Mouse (Mus musculus) spleen, adult 12 weeks (tissue): Measurements from ENCODE around the gene Stac.

Experiments used
- DNase-seq: peaks from one replicate; pipeline ENCODE4 v3.0.0; 2022; ENCODE audit warnings: low spot score

The Stac gene

DNA sequence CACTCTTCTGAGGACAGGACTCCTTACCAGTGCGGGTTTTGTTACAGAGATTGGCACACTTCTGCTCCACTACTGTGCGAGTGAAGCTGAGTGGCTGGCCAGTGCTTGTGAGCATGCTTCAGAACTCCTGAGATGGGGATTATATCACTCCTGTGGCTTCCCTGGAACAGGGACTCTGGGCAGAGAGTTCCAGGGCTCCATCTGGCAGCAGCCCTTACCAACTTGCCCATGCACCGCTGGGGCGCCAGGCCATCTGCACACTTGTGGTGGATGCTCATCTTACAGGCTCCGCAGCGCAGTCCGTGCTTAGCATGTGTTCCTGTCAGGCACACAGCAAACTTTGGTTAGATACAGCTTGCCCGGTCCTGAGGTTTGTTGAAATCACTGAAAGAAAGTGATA lies 83.5 kb downstream of the Stac start:
- DNase-seq = no peak

DNA sequence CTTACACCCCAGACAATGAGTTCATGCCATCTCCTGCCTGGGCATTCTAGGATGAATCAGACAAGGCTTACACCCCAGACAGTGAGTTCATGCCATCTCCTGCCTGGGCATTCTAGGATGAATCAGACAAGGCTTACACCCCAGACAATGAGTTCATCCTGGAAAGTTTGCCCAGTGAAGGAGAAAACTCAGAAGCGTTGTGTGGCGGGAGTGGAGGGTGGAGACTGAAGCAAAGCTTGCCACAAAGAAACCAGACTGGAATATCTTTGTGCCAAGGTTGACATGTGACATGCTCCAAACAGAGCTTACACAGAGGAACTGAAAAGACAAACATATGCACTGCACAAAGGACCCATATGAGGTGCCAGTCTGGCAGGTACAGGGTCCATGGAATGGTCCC lies 102.6 kb downstream of the Stac start:
- DNase-seq = no peak

DNA sequence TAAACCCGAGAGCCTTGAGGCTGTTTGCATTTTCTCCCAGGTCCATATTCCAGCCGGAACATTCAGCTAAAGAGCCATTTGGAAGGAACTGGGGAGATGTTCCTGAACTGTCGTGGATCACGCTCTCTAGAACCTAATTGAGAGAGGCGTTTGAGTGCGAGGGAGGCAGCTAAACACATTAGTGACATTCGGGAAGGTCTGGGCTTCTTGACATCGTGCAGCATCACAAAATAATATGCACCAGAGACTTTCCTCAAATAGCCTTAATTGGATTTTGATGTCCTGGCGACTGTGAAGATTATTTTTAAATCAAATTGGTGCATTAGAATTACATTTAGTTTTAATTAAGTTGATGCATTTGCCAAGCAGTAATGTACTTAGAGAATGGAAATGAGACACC lies 111.4 kb downstream of the Stac start:
- DNase-seq = no peak

DNA sequence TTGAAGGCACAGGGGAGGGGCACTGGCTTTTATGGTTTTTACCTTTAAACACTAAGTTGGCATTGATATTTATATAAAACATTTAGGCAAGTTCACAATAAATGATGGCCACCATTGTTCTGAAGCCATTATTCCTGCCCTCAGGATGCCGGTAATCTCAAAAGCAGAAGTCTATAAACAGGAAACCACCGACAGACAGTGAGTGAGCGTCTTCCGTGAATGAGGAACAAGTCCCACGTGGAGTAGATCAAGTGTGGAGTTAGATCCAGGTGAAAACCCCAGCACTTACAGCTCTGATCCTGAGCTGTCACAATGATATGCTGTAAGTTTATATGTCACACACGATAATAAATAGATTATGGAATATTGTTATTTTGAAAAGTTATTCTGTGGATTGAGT lies 112.7 kb downstream of the Stac start:
- DNase-seq = no peak

DNA sequence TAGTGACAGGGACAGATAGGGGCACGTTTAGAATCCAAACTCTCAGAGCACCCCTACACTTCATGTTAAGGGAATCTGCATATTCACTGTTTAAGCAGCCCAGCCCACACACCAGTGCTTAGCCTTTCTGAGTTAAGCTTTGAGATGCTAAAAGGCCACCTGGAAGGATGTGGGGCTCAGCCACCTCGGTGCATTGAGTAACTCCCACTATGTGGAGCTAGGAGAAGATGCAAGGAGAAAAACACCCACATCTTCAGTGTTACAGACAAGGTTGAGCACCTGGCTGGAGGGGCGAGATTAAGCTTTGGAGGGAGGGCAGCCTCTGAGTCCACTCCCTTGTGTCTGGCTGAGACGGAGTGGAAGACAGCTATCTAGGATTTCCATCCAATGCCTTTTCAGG lies 114.3 kb downstream of the Stac start:
- no peak for DNase-seq

DNA sequence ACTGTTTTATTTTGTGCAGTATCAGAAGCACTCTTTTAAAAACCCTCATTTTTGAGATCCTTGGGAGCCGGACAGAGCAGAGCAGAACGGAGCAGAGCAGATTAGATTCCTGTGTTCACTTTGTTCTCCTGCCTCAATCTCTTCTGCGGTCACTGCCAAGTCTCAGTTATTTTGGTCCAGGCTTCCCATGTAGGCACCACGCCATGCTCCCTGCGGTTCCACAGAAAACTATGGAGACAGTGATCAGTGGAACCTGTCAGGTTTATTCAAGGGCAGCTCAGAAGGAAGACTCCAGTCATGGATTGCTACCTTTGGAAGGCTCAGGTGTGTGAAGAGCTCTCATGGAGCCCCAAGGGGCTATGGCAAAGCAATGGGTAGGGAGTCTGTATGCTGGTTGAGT lies 116.3 kb downstream of the Stac start:
- no peak for DNase-seq

DNA sequence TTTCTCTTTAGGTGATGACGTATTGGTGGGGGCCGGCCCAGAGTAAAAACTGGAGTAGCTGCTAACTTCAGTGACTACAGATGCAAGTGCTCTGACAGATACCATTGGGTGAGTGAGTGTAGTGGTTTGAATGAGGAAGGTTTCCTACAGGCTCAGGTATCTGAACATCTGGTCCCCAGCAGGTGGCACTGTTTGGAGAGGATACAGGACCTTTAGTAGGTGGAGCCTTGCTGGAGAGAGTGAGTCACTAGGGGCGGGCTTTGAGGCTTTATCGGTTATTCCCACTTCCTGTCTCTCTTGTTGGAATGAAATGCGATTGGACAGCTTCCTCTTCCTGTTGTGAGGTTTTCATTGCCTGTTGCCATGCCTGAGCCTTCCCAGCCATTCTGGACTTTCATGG lies 118.5 kb downstream of the Stac start:
- DNase-seq = no peak

DNA sequence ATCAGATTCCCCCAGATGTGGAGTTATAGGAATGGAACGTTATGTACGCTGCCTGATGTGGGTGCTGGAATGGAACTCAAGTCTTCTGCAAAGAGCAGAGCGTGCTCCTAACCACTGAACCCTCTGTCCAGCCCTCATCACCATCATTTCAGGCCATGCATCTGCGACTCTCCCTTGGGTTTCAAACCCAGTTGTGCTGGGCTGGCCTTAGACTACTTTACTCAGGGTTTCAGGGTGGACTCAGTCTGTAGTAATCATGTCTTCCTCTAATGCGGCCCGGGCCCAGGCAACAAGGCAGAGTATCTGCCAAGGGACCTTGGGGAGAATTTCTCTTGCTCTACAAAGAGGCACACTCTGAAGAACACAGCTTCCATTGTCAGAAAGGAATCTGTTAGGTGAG lies 126.0 kb downstream of the Stac start:
- DNase-seq = no peak

DNA sequence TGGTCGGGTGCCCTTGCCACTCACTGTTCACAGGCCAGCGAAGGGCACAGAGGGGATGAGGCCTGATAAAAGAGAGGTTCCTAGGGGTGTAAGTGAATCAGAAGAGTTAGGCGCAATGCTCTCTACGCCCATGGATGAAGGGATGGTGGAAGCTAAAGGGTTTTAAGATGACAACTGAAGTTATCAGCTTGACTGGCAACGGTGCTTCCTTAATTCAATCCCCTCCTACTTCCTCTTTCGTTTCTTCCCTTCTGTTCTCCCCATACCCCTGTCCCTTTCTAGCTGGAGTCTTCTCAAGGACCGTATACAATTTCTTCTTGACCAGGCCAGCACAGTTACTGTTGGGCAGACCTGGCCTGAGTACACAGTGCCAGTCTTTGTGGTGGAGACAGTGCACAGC lies 126.9 kb downstream of the Stac start:
- no peak for DNase-seq

DNA sequence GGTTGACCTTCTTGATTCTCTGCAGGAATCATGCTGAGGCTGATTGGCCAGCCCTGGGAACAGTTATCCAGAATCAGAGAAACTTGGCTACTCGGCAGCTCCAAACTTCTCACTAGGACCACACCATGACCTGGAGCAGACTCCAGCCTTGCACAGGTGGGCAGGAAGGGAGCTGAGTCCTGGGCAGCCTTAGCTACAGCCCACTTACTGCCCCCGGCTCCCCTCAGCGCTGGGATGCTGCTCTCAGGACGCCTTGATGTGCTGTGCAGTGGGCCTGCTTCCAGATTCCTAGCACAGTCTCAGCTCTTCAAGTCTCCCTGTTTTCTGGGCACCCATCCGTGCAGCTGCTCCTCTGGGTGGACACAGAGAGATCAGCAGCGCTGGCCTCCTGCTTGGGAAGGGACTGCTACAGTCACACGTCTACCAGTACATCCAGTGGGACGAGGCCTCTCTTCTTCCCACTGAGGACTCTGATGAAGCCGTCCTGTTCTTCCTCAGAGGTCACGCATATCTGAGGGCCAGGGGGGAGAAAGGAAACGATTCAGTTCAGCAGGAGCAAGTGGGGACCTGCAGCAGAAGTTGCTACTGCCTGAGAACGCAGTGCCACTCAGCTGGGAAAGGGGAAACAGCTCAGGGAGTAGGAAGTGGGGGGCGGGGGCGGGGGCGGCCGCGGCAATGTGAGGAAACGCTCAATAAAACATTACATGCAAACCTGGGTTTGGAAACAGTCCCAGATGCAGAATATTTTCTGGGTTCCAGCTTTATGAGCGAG lies 127.7 kb downstream of the Stac start:
- no peak for DNase-seq

DNA sequence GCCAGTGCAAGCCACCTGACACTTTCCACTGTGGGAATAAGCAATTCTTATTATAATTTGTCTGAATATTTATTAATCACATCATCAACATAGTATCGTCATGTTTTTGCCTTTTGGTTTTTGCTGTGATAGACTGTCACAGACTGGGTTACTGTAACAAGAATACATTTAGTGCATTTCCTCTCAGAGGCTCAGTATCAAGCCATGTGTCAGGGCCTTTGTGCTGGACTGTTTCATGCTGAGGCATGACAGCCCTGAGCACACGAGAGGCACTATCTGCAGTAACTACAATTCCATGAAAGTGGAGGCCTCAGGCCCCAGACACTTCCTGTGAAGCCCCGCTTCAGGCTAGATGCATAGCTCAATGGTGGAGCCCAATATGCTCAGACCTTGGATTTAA lies 133.4 kb downstream of the Stac start:
- DNase-seq = no peak

DNA sequence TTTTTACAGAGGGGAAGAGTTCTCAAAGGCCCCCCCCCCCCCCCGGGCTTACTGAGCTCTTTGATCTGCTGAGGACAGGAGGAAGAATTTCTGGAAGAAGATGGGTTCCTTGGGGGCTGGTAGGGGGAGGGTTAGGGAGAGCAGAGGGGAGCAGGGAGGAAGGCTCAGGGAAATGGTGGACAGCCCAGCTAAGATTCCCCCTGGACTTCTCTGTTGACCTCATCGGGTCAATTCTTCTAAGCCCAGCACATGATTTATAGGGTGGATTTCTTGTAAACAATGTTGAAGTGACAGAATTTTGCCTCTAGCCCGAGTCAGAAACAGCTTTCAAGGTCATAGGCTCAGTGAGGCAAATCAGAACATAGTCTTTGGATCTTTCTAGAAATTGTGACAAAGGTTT lies 137.3 kb downstream of the Stac start:
- DNase-seq = no peak

DNA sequence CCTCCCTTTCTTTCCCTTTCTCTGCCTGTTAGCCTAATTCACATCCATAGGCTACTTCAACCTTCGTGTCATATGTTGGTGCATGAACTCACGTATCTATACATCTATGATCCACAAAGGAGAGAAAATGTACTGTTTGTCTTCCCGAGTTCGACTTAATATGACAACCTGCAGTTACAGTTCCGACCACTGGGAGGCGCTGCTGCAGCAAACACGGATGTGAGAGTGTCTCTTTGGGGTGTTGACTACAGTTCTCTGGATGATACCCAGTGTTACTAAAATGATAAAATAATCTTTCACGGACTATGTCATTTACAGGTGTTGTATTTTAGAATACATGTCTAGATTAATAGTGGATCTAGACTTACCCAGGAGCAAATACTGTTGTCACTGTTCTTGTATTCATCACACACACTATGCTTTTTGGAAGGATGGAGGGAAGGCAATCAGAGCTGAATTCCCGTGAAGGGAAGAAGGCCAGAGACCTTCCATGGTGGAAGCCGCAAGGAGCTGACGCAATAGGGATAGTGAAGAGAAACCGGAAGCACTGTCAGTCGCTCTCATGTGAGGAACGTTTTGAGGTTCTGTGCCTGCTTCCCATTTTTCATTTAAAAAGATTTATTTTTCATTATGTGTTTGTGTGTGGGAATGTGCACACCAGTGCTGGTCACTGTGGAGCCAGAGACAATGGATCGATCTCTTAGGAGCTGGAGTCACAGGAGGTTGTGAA lies 138.5 kb downstream of the Stac start:
- DNase-seq = no peak

DNA sequence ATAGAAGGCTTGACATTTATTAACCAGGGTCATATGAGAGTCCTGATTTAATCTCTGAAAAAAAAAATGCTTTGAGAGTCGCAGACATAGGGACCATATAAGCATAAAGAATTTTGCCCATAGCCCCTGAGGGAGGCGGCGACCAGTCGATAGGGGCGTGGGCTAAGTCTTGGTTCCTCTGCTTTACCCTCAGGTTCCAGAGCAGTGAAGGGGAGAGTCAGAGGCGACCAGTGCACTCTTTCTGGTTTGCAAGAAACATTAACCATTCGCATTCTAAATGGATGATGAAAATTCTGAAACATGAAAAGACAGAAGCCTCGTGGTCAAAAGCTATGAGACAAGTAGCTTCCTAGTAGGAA lies 139.2 kb downstream of the Stac start:
- no peak for DNase-seq

DNA sequence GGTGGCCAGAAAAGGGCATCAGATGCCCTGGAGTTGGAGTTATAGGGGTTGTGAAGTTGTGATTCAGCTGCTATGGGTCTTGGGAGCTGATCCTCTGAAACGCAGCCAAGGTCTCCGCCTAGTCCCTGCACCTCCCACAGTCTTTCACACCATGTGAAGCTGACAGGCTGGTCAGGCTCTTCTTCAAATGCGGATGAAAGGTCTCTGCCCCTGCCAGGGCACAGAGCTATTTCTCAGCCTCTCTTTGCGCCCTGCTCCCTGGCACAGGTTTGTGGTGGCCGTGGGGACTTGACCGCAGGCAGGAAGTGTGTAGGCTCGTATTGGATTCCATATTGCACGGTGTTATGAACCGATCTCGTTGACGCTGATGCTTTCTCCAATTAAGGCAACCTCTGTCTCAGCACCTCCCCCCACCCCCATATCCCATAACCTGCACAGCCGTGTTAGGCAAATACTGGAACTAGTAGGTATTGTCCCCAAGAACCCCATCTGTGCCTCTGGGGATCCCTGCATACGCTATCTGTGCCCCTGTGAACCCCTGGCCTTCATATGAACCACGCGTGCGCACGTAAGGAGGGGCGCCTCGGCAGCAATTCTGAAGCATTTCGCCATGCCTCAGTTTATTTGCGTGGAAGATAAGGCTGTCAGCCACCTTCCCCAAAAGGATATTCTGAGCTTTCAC lies 139.7 kb downstream of the Stac start:
- no peak for DNase-seq

DNA sequence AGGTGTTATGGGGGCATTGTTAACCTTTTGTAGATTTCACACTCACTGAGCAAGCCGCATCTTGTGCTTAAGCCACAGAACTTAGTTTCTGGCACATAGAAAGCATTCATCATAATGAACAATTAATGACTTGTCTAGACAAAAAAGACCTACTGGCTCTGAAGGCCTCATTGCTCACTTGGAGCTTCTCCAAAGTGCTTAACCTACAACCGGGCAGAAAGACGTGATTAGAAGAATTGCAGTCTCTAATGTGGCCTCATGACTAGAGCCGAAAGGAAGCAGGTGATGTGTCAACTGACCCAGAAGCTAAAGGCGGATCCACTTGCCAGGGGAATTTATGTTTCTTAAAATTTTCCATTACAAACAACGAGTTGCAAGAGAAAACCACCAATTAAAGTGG lies 147.5 kb downstream of the Stac start:
- no peak for DNase-seq

DNA sequence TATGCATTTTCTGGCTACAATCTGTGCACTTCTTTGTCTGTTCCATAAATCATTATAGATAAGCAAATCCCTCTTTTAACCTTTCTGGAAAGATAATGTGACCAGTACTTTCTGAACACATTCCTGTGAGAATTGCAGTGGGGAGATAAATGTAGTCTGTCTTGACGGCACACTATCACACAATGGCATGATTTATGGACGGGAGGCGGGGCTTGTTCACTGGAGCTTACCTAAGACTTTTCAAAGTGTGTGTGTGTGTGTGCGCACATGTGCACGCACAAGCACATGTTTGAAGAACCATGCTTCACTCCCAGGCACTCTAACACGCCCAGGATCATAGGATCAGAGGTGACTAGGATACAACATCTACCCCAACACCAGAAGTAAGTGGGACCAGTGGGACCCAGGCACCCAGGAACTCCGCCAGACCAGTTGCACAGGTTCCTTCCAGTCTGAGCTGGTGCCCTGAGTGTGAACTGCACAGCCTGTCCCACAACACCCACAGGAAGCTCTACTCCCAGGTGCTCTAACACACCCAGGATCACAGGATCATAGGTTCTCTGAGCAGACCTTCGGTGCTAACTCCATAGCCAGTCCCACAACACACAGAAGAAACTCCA lies 154.6 kb downstream of the Stac start:
- DNase-seq = no peak

DNA sequence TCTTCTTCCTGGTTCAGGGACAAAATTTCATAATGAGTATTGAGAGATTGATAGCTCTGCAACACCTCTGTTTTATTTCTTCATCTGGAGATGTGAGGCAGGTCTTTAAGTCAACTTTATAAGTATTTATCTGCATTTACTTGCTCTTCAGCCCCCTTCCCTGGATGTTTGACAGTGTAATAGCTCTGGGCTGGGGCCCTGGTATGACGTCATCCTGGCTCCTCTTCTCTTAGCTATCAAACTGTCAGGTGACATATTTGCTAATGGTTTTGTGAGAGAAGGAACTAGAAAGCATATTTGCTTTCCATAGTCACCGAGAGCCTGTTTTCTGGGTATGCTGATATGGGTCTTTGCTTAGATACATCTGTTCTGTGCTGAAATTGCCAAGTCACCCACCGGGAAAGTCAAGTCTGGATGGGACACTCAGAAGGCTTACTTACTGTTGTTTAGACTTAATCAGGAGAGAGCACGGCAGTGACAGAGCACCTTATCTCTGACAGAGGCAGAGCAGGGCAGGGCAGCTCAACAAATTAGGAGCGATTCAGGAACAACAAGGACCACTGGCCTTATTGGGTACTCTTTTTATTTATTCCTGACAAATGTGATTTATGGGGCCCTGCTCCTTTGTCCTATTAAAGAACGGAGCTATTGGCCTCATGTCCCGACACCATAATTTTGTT lies 155.3 kb downstream of the Stac start:
- no peak for DNase-seq

DNA sequence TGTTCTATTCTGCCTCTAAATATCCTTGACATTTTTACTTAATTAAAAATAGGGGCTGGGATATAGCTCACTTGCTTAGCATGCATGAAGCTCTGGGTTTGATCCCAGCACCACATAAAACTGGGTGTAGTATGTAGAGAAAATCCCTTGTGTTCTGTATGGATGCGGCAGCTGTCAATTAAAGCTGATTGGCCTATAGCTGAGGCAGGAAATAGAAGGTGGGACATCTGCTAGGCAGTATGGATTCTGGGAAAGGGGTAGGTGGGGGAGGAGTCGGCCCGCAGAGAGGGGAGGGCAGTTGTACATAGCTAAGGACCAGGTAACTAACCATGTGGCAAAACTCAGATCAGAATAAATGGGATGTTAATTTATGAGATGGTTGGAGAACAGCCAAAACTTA lies 166.3 kb downstream of the Stac start:
- no peak for DNase-seq

DNA sequence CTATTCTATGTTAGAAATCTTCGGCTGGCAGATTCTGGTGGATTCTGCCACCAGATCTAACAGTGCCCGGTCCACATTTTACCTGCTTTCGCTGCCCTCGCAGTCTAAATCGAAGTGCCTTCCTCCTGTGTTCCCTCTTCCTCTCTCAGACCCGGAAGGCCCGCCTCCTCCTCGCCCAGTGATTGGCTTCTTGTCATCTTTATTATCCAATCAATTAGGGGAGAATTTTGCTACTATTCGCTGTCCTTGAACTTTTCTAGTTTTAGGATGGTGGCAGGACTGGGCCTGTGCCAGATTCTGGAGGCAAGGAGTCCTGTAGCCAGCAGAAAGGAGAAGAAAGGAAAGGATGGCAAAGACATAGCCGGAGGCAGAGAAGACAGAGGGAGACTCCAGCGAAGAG lies 167.0 kb downstream of the Stac start:
- DNase-seq = no peak

DNA sequence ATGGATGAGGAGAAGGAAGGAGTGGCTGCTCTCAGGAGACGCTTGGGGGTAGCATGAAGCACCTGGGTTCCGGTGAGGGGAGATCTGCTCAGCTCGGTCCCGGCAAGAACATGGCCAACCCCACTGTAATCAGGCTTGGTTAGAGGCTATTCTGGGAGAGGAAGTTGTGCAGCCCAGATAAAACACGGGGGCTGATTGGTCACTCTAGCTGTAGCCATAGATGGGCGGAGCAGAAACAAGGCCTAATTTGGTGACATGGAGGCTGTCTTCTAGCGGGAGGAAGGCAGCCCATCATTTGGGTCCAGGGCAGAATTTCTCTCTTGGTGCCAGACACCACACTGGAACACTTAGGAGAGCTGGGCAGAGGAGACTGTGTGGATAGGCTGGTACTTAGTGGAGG lies 167.9 kb downstream of the Stac start:
- DNase-seq = no peak

DNA sequence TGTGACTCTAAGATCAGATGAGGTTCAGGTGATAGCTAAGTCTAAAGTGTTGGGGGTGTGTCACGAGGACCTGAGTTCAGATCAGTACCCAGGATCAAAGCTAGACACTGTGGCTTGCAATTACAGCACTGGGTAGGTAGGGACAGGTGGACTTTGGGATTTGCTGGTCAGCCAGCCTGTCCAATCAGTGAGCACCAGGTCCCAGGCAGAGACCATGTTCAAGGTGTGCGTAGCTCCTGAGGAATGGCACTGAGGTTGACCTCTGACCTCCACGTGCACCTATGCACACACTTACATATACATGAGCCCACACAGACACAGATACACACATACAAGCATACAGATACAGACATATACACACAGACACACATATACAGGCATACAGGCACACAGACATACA lies 174.6 kb downstream of the Stac start:
- no peak for DNase-seq
